Mouse (Mus musculus): ENCODE data around the gene Zbtb3. TPM values are rescaled to one million over a fixed set of nuclear protein-coding genes. Genes with fewer than 3 reads are reported as not detected.

Zbtb3 gene
- total and polyA plus RNA-seq, 2 experiments from 2014 or later = 3.2 to 6.0 TPM

DNA sequence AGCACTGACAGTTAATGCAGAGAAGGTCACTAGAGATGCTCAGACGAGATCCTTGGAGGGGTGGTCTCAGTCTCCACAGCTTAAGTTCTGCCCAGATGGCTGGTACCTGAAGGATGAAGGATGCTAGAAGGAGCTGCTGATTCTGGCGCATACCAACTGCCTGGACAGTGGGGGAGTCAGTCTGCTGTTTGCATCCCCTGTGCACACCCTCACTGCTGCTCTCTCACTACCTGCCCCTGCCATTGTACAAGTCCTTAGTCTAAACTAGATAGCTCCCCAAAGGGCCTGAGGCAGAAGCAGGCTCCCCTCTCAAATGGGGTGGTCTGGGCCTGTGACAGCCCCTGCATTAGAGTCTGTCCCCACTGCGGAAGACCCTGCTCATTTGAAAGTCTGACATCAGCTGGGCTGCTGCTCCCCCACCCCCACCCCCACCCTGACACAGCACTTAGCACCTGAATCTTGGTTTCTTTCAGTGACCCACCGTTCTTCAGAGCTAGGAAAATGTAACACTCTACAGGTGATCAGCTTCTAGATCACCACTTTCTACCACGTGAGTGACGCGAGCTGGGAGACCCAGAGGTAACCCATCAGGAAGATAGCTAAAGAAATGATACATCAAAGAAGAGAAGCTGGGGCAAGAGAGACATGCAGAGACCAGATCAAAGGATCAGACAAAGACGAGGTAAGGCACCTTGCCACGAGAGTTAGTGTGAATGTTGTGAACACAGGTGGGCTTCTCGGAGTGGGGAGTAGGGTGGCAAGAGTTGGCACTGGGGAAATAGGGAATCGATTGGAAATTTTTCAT is 37.0 kb downstream of the Zbtb3 start, which contains the start of gene Gng3:
TSS of gene Gng3 (minus strand) at position 92 of the 805 bp plus-strand sequence.
- peak within 1 kb of the TSS; percentile 68 for H3K4me3 ChIP-seq (ENCODE audit: low read depth, low read length)
- no peaks in the 10 kb centered on the region for H3K9me3 ChIP-seq (ENCODE audit: low read length)
- ATAC-seq (ENCODE audit: low FRiP score) (peak; percentile 85), DNase-seq (ENCODE audit: low spot score) (peak; percentile 95)
- WGBS = 20% methylated on average over 11 of the region's 11 CpGs
- H3K9ac ChIP-seq (replicated peaks; ENCODE audit: low read length, poor library complexity, severe bottlenecking) = peak within 1 kb of the TSS; percentile 87
- peak within 1 kb of the TSS; percentile 96 for H3K27ac ChIP-seq (ENCODE audit: low read depth, low read length)
- no peak; the same call in 1 of the 2 replicates for TF ChIP-seq CTCF (IDR thresholded peaks at IDR 0.05)
- H3K4me1 ChIP-seq (ENCODE audit: insufficient read depth, low read length) = peaks cover 9% of the 10 kb centered on the region
- no peaks in the 10 kb centered on the region for H3K27me3 ChIP-seq (ENCODE audit: insufficient read depth, low read length)
- H3K36me3 ChIP-seq (ENCODE audit: insufficient read depth, low read length) = peaks cover 9% of the 10 kb centered on the region
- H3K4me2 ChIP-seq (ENCODE audit: low read depth, low read length, poor library complexity, severe bottlenecking) = peak within 1 kb of the TSS; percentile 85

DNA sequence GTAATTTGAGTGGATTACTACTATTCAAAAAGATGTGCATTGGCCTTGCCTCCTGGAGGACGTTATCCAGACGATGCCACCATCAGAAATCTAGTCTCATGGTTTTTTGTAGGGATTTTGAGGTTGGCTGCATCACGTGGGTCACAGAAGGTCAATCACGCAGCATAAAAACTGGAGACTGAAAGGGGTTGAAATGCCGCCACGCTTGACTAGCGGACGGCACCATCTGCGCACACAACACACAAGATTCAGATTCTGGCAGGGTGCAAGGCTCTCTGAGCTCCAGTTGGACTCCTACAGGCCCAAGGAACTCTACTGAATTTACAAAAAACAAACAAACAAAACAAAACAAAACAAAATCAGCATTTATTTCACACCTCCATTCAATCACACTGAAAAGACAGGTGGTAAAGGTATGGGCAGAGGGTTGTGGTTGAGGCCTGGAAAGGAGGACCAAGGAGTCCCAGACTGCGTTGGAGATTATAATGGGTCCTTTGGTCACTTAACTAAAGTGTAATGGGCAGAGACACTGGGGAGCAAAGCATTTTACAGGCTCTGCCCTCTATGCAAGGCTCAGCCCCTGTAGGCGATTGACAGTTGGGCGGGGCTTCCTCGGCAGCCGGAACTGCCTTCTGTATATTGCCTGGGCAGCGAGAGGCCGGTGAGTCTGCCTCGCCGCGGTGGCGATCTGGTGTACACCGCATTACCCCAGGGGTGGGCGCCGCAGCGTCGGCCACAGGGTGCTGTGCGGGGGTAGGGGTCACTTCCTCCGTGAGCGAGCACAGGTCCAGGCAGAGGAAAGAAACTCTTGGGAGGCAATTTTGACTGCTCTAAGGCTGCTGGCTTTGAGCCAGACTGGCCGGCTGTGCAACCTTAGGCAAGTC is 37.8 kb downstream of the Zbtb3 start:
- peak; percentile 21 for ATAC-seq (ENCODE audit: low FRiP score)
- Histone ChIP-seq H3K27me3 (ENCODE audit: insufficient read depth, low read length) (no peaks in the 10 kb centered on the region), H3K36me3 (ENCODE audit: insufficient read depth, low read length) (peaks cover 6% of the 10 kb centered on the region; the same call in 1 of the 2 replicates), H3K4me1 (ENCODE audit: insufficient read depth, low read length) (peaks cover 9% of the 10 kb centered on the region), H3K9ac (replicated peaks; ENCODE audit: low read length, poor library complexity, severe bottlenecking) (peak overlapping the region; percentile 87), H3K4me2 (ENCODE audit: low read depth, low read length, poor library complexity, severe bottlenecking) (peak overlapping the region; percentile 85), H3K4me3 (ENCODE audit: low read depth, low read length) (peak overlapping the region; percentile 68), H3K27ac (ENCODE audit: low read depth, low read length) (peak overlapping the region; percentile 96), H3K9me3 (ENCODE audit: low read length) (no peaks in the 10 kb centered on the region)
- WGBS = 10% methylated on average over 28 of the region's 29 CpGs
- TF ChIP-seq CTCF (IDR thresholded peaks at IDR 0.05) = peak; percentile 6; the same call in 1 of the 2 replicates
- peak; percentile 76 for DNase-seq (ENCODE audit: low spot score)

DNA sequence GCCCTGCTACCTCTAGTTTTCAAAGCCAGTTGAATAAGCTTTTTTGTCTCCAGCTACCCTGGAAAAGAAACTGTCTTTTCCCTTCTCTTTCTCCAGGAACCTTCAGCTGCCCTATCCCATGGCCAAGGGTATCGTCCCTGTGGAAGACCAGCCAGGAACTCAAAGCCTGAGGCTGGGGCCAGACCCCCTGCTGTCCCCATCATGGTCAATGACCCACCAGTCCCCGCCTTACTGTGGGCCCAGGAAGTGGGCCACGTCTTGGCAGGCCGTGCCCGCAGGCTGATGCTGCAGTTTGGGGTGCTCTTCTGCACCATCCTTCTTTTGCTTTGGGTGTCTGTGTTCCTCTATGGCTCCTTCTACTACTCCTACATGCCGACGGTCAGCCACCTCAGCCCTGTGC is 38.7 kb downstream of the Zbtb3 start:
- Histone ChIP-seq H3K27me3 (ENCODE audit: insufficient read depth, low read length) (no peaks in the 10 kb centered on the region), H3K4me3 (ENCODE audit: low read depth, low read length) (peak overlapping the region; percentile 68), H3K27ac (ENCODE audit: low read depth, low read length) (no peak overlapping the region), H3K9ac (replicated peaks; ENCODE audit: low read length, poor library complexity, severe bottlenecking) (peak overlapping the region; percentile 87), H3K4me1 (ENCODE audit: insufficient read depth, low read length) (peaks cover 9% of the 10 kb centered on the region), H3K36me3 (ENCODE audit: insufficient read depth, low read length) (peaks cover 12% of the 10 kb centered on the region), H3K4me2 (ENCODE audit: low read depth, low read length, poor library complexity, severe bottlenecking) (peak overlapping the region; percentile 85), H3K9me3 (ENCODE audit: low read length) (no peaks in the 10 kb centered on the region)
- DNase-seq (ENCODE audit: low spot score) (no peak), ATAC-seq (ENCODE audit: low FRiP score) (no peak)
- 92% methylated on average over 7 of the region's 7 CpGs for WGBS
- TF ChIP-seq CTCF (IDR thresholded peaks at IDR 0.05) = no peak

DNA sequence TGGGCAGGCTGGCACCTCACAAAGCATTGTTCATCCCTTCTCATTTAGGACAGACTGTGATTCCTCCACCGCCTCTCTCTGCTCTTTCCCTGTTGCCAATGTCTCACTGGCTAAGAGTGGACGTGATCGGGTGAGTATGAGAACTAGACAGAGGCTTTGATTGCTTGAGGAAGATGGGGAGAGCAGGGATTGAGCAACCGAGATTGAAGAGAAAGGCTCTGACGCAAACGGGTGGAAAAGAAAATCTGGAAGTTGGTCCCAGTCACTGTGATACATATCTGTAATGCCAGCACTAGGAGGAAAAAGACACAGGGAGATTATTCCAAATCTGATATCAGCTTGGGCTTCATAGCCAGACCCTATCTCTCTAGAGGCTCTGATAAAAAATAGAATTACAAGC is 40.6 kb downstream of the Zbtb3 start:
- no peaks in the 10 kb centered on the region for H3K9me3 ChIP-seq (ENCODE audit: low read length)
- no peak overlapping the region for H3K4me3 ChIP-seq (ENCODE audit: low read depth, low read length)
- ATAC-seq (ENCODE audit: low FRiP score) (no peak), DNase-seq (ENCODE audit: low spot score) (no peak)
- no peak overlapping the region for H3K27ac ChIP-seq (ENCODE audit: low read depth, low read length)
- no peak for TF ChIP-seq CTCF (IDR thresholded peaks at IDR 0.05)
- peaks cover 9% of the 10 kb centered on the region for H3K4me1 ChIP-seq (ENCODE audit: insufficient read depth, low read length)
- H3K9ac ChIP-seq (replicated peaks; ENCODE audit: low read length, poor library complexity, severe bottlenecking) = no peak overlapping the region
- no peak overlapping the region for H3K4me2 ChIP-seq (ENCODE audit: low read depth, low read length, poor library complexity, severe bottlenecking)
- peaks cover 31% of the 10 kb centered on the region for H3K36me3 ChIP-seq (ENCODE audit: insufficient read depth, low read length)
- whole genome bisulfite sequencing = 87% methylated on average over 6 of the region's 6 CpGs
- H3K27me3 ChIP-seq (ENCODE audit: insufficient read depth, low read length) = no peaks in the 10 kb centered on the region

DNA sequence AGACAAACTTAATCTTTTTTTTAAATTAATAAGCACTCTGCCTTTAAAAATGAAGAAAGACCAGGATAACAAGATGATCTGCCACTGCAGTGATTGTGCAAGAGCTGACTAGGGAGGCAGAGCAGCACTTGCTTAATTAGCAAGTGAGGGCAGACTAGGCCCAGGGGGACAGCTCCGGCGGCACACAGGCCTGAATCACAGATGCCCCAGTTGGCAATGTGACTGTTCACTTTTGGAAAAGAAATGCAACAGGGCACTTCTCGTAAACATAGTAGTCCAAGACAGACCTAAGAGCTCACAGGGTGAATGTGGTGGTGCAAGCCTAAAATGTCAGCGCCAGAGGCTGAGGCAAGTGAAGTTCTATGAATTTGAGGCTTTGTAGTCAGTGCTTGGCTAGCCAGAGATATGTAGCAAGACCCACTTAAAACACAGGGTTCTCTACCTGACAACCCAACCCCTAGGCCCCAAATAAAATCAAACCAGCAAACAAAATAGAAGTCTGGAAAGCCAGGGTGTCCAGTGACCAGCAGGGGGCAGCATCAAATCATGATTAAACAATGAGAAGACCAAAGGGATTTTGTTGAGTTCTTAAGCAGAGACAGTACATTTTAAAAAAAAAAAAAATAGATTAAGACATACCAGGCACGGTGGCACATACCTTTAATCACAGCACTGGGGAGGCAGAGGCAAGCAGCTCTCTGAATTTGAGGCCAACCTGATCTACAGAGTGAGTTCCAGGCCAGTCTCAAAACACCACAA is 42.2 kb downstream of the Zbtb3 start:
- Histone ChIP-seq H3K9ac (replicated peaks; ENCODE audit: low read length, poor library complexity, severe bottlenecking) (no peak overlapping the region), H3K4me2 (ENCODE audit: low read depth, low read length, poor library complexity, severe bottlenecking) (no peak overlapping the region), H3K4me1 (ENCODE audit: insufficient read depth, low read length) (peaks cover 9% of the 10 kb centered on the region), H3K27me3 (ENCODE audit: insufficient read depth, low read length) (no peaks in the 10 kb centered on the region), H3K36me3 (ENCODE audit: insufficient read depth, low read length) (peaks cover 38% of the 10 kb centered on the region), H3K27ac (ENCODE audit: low read depth, low read length) (no peak overlapping the region), H3K9me3 (ENCODE audit: low read length) (no peaks in the 10 kb centered on the region), H3K4me3 (ENCODE audit: low read depth, low read length) (no peak overlapping the region)
- ATAC-seq (ENCODE audit: low FRiP score) (no peak), DNase-seq (ENCODE audit: low spot score) (peak; percentile 86)
- peak; percentile 84 for TF ChIP-seq CTCF (IDR thresholded peaks at IDR 0.05)
- 54% methylated on average over 5 of the region's 5 CpGs for WGBS

All from midbrain, postnatal 0 days (tissue).